In the genomic region with DNA sequence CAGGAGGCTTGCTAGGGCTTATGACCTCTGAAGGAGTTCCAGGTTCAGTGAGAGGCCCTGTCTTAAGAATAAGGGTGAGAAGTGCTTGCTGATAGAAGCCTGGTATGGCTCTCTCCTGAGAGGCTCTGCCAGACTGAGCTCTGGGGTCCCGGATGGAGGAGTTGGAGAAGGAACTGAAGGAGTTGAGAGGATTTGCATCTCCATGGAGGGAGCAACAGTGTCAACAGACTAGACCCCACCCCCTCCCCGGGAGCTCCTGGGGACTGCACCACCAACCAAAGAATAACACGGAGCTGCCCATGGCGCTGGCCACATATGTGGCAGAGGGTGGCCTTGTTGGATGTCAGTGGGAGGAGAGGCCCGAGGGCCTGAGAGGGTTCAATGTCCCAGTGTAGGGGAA, we compare ENCODE assay signal across 22 mouse cellular contexts. TPM values are rescaled to one million over a fixed set of nuclear protein-coding genes. Genes with fewer than 3 reads are reported as not detected.
DNase-seq lines count a peak whose midpoint lies in the region; ATAC-seq and TF ChIP-seq lines count a peak whose summit lies in the region.
"Had no signal": no experiment of that assay in that cellular context is flagged by ENCODE, and none has a peak within 500 bp of the region (broad histone marks: within the 10 kb centered on the region; RNA-seq: fewer than 3 reads in every experiment).

No protein-coding gene starts in this region.

- WGBS in midbrain, embryonic 11.5 days, result 25% methylated on average over 5 of the region's 5 CpGs
- WGBS in midbrain, embryonic 10.5 days, result 28% methylated on average over 5 of the region's 5 CpGs
- WGBS in hindbrain, embryonic 14.5 days, result 22% methylated on average over 5 of the region's 5 CpGs

- H3K27ac ChIP-seq in midbrain, embryonic 11.5 days (ENCODE audit: low read depth, low read length), result no peak overlapping the region
- H3K27ac ChIP-seq in midbrain, embryonic 10.5 days (replicated peaks), result no peak overlapping the region
- no peak overlapping the region for H3K27ac ChIP-seq in ES-Bruce4 (ENCODE audit: insufficient read depth, low read length)
- H3K27ac ChIP-seq in hindbrain, embryonic 14.5 days, result no peak overlapping the region
- H3K27ac ChIP-seq: embryonic facial prominence, embryonic 10.5 days; embryonic facial prominence, embryonic 12.5 days had no signal

- no peaks in the 10 kb centered on the region for H3K27me3 ChIP-seq in midbrain, embryonic 11.5 days (ENCODE audit: control insufficient read depth, insufficient read depth, low read length)
- H3K27me3 ChIP-seq in midbrain, embryonic 10.5 days (ENCODE audit: low read depth, poor library complexity, severe bottlenecking), result no peaks in the 10 kb centered on the region
- H3K27me3 ChIP-seq in ES-Bruce4 (ENCODE audit: control insufficient read depth, insufficient read depth, low read length, poor library complexity, severe bottlenecking), result no peaks in the 10 kb centered on the region
- H3K27me3 ChIP-seq in hindbrain, embryonic 14.5 days (ENCODE audit: control insufficient read depth, insufficient read depth, low read length), result no peaks in the 10 kb centered on the region
- H3K27me3 ChIP-seq: embryonic facial prominence, embryonic 12.5 days; Patski had no signal

- no peak overlapping the region for H3K9ac ChIP-seq in midbrain, embryonic 11.5 days (ENCODE audit: low read length)
- peak overlapping the region; percentile 27; the same call in 1 of the 2 replicates for H3K9ac ChIP-seq in ES-Bruce4 (ENCODE audit: low read depth, poor library complexity, severe bottlenecking)
- H3K9ac ChIP-seq in hindbrain, embryonic 14.5 days, result no peak overlapping the region
- H3K9ac ChIP-seq: embryonic facial prominence, embryonic 12.5 days had no signal

- DNase-seq in midbrain, embryonic 11.5 days (ENCODE audit: low spot score, missing footprints), result peak; percentile 28
- DNase-seq in midbrain, embryonic 10.5 days (ENCODE audit: low spot score), result no peak
- peak; percentile 85 for DNase-seq in R1 (ENCODE audit: low read depth, low spot score)
- DNase-seq in right cerebral cortex, adult 18-20 months, result no peak
- DNase-seq in hindbrain, embryonic 14.5 days (ENCODE audit: low spot score), result no peak
- DNase-seq in kidney, adult 9 months, result no peak
- DNase-seq: adrenal gland, adult 8-10 months; adrenal gland, postnatal 14 days; adrenal gland, postnatal 36 days; cerebellum, adult 11-12 months; cerebellum, adult 2 months; cerebellum, adult 9-10 months; cerebellum, postnatal 10 days; cerebellum, postnatal 25 days had no signal

- no peaks in the 10 kb centered on the region for H3K9me3 ChIP-seq in midbrain, embryonic 11.5 days (ENCODE audit: control insufficient read depth, low read length)
- H3K9me3 ChIP-seq in midbrain, embryonic 10.5 days (replicated peaks), result no peaks in the 10 kb centered on the region
- H3K9me3 ChIP-seq in ES-Bruce4 (replicated peaks; ENCODE audit: control insufficient read depth, insufficient read depth, low read length, poor library complexity, severe bottlenecking), result no peaks in the 10 kb centered on the region
- no peaks in the 10 kb centered on the region for H3K9me3 ChIP-seq in hindbrain, embryonic 14.5 days (ENCODE audit: control insufficient read depth, low read length)
- H3K9me3 ChIP-seq: embryonic facial prominence, embryonic 10.5 days; embryonic facial prominence, embryonic 12.5 days; G1E had no signal

- TF ChIP-seq POLR2A in ES-Bruce4 (IDR thresholded peaks at IDR 0.05; ENCODE audit: insufficient read depth, low read length), result no peak

- no peak; the same call in 1 of the 2 replicates for ATAC-seq in midbrain, embryonic 11.5 days (ENCODE audit: low FRiP score)
- no peak for ATAC-seq in hindbrain, embryonic 14.5 days (ENCODE audit: low FRiP score)
- ATAC-seq: activated CD4-positive, CD25-positive, alpha-beta regulatory T cell, adult 4 months; forebrain, embryonic 14.5 days; forebrain, embryonic 16.5 days; Patski had no signal

- H3K4me2 ChIP-seq in midbrain, embryonic 11.5 days, result no peak overlapping the region
- no peak overlapping the region for H3K4me2 ChIP-seq in hindbrain, embryonic 14.5 days (replicated peaks)
- H3K4me2 ChIP-seq: embryonic facial prominence, embryonic 12.5 days had no signal

- no peak for TF ChIP-seq CTCF in ES-Bruce4 (IDR thresholded peaks at IDR 0.05; ENCODE audit: low read depth, low read length)

- TF ChIP-seq EP300 in ES-Bruce4 (IDR thresholded peaks at IDR 0.05; ENCODE audit: insufficient read depth, low read depth, low read length), result 0 out of 2 replicates have a peak, but pooled peaks have one; percentile 32

- no peaks in the 10 kb centered on the region for H3K4me1 ChIP-seq in midbrain, embryonic 11.5 days (ENCODE audit: control insufficient read depth, insufficient read depth, low read length)
- peaks cover 4% of the 10 kb centered on the region; the same call in 1 of the 2 replicates for H3K4me1 ChIP-seq in midbrain, embryonic 10.5 days
- peaks cover 5% of the 10 kb centered on the region for H3K4me1 ChIP-seq in ES-Bruce4 (ENCODE audit: control insufficient read depth, insufficient read depth, low read length)
- H3K4me1 ChIP-seq in hindbrain, embryonic 14.5 days (replicated peaks; ENCODE audit: control insufficient read depth, insufficient read depth, low read length), result no peaks in the 10 kb centered on the region

- H3K36me3 ChIP-seq in midbrain, embryonic 11.5 days (ENCODE audit: control insufficient read depth, insufficient read depth, low read length), result no peaks in the 10 kb centered on the region
- H3K36me3 ChIP-seq in midbrain, embryonic 10.5 days, result peaks cover 18% of the 10 kb centered on the region
- H3K36me3 ChIP-seq in ES-Bruce4 (ENCODE audit: control insufficient read depth, insufficient read depth, low read length, poor library complexity, severe bottlenecking), result 0 out of 2 replicates have a peak, but pooled peaks cover 3% of the 10 kb centered on the region
- peaks cover 4% of the 10 kb centered on the region for H3K36me3 ChIP-seq in hindbrain, embryonic 14.5 days (replicated peaks; ENCODE audit: control insufficient read depth, insufficient read depth)

- H3K4me3 ChIP-seq in midbrain, embryonic 11.5 days (ENCODE audit: low read depth, low read length), result no peak overlapping the region
- no peak overlapping the region for H3K4me3 ChIP-seq in midbrain, embryonic 10.5 days
- H3K4me3 ChIP-seq in ES-Bruce4 (ENCODE audit: low read depth, low read length), result no peak overlapping the region
- H3K4me3 ChIP-seq in hindbrain, embryonic 14.5 days (replicated peaks; ENCODE audit: low read length), result no peak overlapping the region
- H3K4me3 ChIP-seq: embryonic facial prominence, embryonic 10.5 days; embryonic facial prominence, embryonic 12.5 days had no signal

RNA-seq across cellular contexts. Expression of gene Atg5, which starts 47.1 kb away (rescaled TPM):
- polyA plus RNA-seq in midbrain, embryonic 11.5 days (2014; fragmentation: Nextera tagmentation; extraction: Ambion mirVana), result 59.9 and 60.4 TPM in 2 replicates
- 55.8 and 61.0 TPM in 2 replicates for polyA plus RNA-seq in midbrain, embryonic 10.5 days (2016; fragmentation: Nextera tagmentation; extraction: Ambion mirVana)
- 27.9 and 28.7 TPM in 2 replicates for polyA plus RNA-seq in ES-Bruce4 (2011; ENCODE audit: insufficient read depth, insufficient read length, low read depth, missing spikeins)
- polyA plus RNA-seq in hindbrain, embryonic 14.5 days (2014; fragmentation: Nextera tagmentation; extraction: Ambion mirVana), result 41.6 and 48.9 TPM in 2 replicates

Comparison
In these comparisons a context has a peak if more than half of its experiments do, and no peak if none do; other contexts are left out.
1. DNase-seq: peak in midbrain, embryonic 11.5 days (single experiment) and R1 (single experiment); none in midbrain, embryonic 10.5 days (single experiment), right cerebral cortex, adult 18-20 months (single experiment), hindbrain, embryonic 14.5 days (single experiment) and kidney, adult 9 months (single experiment).